Mouse (Mus musculus) adrenal gland, adult 8-10 months (tissue): ENCODE data around the gene Rac1. TPM values are rescaled to one million over a fixed set of nuclear protein-coding genes. Genes with fewer than 3 reads are reported as not detected.

Experiments used
- total RNA-seq, 4 experiments: library from RNA; stranded (reverse); gene quantifications; 2 replicates each; pipeline ENCODE4 v1.2.4; 2022

Rac1 gene
- total RNA-seq, 4 experiments from 2014 or later: 348 to 401 (median 358) TPM

Other genes with a start within 250 kb of the Rac1 start
- under 1 TPM; 0.20 to 0.54 (median 0.46) TPM for gene Zfp853, start 234.4 kb downstream of the Rac1 start, total RNA-seq
- gene E130309D02Rik, start 212.7 kb downstream of the Rac1 start, total RNA-seq: 10 to 100 TPM; 22.1 to 34.5 (median 28.6) TPM
- gene Zdhhc4, start 198.8 kb downstream of the Rac1 start, total RNA-seq: 10 to 100 TPM; 60.3 to 74.8 (median 66.3) TPM
- 1 to 10 TPM in 1 of 4 experiments, under 1 TPM in 3; 0.61 to 1.2 (median 0.91) TPM for gene Grid2ip, start 170.7 kb downstream of the Rac1 start, total RNA-seq
- gene Kdelr2, start 124.2 kb downstream of the Rac1 start, total RNA-seq: 100 to 1,000 TPM in 3 of 4 experiments, 10 to 100 TPM in 1; 97.5 to 115 (median 101) TPM
- 10 to 100 TPM; 21.6 to 27.5 (median 25.4) TPM for gene Daglb, start 63.5 kb downstream of the Rac1 start, total RNA-seq
- 100 to 1,000 TPM; 134 to 193 (median 146) TPM for gene Cyth3, start 94.4 kb upstream of the Rac1 start, total RNA-seq
- gene Usp42, start 204.2 kb upstream of the Rac1 start, total RNA-seq: 10 to 100 TPM; 13.2 to 19.8 (median 15.1) TPM